Mouse (Mus musculus): ENCODE data around the gene Atf2. TPM values are rescaled to one million over a fixed set of nuclear protein-coding genes. Genes with fewer than 3 reads are reported as not detected.

The Atf2 gene
- polyA plus RNA-seq, 1 experiment: 45.8 TPM

DNA sequence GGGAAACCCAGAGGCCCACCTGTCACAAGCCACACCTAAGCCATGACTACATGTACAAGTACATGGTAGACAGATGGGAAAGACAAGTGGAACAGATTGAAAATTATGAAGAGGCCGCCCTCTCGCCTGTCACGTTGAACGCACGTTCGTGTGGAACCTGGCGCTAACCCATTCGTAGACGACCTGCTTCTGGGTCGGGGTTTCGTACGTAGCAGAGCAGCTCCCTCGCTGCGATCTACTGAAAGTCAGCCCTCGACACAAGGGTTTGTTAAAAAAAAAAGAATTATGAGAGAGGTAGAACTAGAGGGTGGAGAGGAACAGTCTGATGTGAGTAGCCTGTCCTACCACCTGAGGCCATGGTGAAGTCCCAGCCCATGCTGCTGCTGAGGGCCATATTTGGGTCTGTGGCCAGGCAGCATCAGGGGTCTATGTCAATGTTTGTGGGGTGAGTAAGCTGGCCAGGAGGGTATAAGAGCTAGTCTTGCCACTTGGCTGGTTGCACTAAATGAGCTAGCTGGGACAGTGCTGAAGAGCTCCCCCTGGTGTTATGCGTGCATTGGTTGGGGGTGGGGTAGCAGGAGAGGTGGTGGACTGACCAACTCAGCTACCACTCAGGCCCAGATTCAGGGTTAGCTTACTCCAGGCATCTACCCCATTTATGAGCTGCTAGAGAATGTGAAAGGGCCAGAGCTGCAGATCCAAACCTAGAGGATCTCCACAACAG, 24.5 kb downstream of the Atf2 start:
- H3K4me3 ChIP-seq (replicated peaks; ENCODE audit: insufficient read depth, low read depth, low read length): no peak overlapping the region
- DNase-seq: peak; percentile 52 to 56
- H3K27me3 ChIP-seq (ENCODE audit: control insufficient read depth, insufficient read depth, low read length): no peaks in the 10 kb centered on the region
- H3K27ac ChIP-seq (ENCODE audit: insufficient read depth, low read length): no peak overlapping the region
- WGBS: 78% methylated on average over 16 of the region's 16 CpGs
- no peaks in the 10 kb centered on the region for H3K4me1 ChIP-seq (ENCODE audit: control insufficient read depth, insufficient read depth, low read length)
- peak; percentile 18; the same call in 1 of the 2 replicates for TF ChIP-seq CTCF (IDR thresholded peaks at IDR 0.05; ENCODE audit: borderline replicate concordance, insufficient read depth, low read depth, low read length)
- TF ChIP-seq POLR2A (IDR thresholded peaks at IDR 0.05; ENCODE audit: borderline replicate concordance, insufficient read depth, low read length): no peak

DNA sequence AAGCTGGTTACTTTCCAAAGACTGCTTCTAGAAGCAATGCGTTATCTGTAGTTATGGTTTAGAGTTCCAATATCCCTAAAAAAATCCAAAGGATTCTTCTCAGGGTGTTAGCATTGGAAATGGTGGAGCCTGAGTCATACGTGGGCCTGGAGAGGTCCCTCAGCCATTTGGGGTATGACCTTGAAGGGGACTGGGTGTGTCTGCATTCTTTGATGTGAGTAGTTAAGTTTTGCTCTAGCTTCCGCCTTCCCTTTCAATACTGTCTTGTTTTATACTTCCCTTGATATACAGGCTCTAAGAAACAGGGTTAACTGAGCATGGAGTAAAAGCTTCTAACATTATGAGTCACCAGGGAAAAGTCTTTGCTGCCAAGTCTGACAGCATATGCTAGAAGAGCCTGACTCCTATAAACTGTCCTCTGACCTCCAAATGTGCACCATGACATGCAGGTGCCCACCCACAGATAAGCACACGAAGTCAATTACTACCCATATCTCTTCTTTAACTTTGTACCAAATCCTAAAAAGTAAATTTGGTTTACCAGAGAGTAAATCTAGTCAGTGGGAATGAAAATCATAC, 32.3 kb downstream of the Atf2 start:
- peak in 1 of 2 experiments; percentile 42 for DNase-seq

DNA sequence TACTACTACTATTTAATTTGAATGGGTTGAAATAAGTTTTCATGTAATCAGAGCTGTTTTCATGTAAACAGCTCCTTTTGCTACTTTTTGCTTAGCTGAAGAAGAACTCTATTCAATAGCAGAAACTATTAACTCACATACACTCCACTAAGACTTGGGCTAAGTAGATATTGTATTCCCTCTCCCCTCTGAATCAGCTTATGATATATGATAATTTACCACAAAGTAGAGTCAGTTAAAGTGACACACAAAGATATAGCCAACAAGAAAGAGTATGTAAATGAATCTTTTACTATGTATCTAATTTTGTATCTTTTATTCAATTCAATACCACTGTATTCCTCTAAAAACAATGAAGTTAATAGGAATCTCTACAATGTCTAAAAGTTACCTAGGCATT, 35.1 kb downstream of the Atf2 start:
- peaks cover 4% of the 10 kb centered on the region; the same call in 1 of the 2 replicates for H3K4me1 ChIP-seq (ENCODE audit: control insufficient read depth, insufficient read depth, low read length)

More for the DNA sequence above, 32.3 kb downstream of the Atf2 start:
- WGBS: 65% methylated on average over 4 of the region's 4 CpGs
- peaks cover 4% of the 10 kb centered on the region; the same call in 1 of the 2 replicates for H3K4me1 ChIP-seq (ENCODE audit: control insufficient read depth, insufficient read depth, low read length)
- H3K27me3 ChIP-seq (ENCODE audit: control insufficient read depth, insufficient read depth, low read length): no peaks in the 10 kb centered on the region
- no peak overlapping the region for H3K4me3 ChIP-seq (replicated peaks; ENCODE audit: insufficient read depth, low read depth, low read length)
- no peak for TF ChIP-seq POLR2A (IDR thresholded peaks at IDR 0.05; ENCODE audit: borderline replicate concordance, insufficient read depth, low read length)
- no peak for TF ChIP-seq CTCF (IDR thresholded peaks at IDR 0.05; ENCODE audit: borderline replicate concordance, insufficient read depth, low read depth, low read length)
- H3K27ac ChIP-seq (ENCODE audit: insufficient read depth, low read length): peak overlapping the region; percentile 53; the same call in 1 of the 2 replicates

GRCm38 (mm10) chr2:73856246-73856645, 36.2 kb downstream of the Atf2 start:
- WGBS: 84% methylated on average over 1 of the region's 1 CpGs
- Histone ChIP-seq H3K27me3 (ENCODE audit: control insufficient read depth, insufficient read depth, low read length) (no peaks in the 10 kb centered on the region), H3K4me1 (ENCODE audit: control insufficient read depth, insufficient read depth, low read length) (peaks cover 4% of the 10 kb centered on the region; the same call in 1 of the 2 replicates), H3K27ac (ENCODE audit: insufficient read depth, low read length) (no peak overlapping the region), H3K4me3 (replicated peaks; ENCODE audit: insufficient read depth, low read depth, low read length) (no peak overlapping the region)
- no peak for DNase-seq
- TF ChIP-seq POLR2A (IDR thresholded peaks at IDR 0.05; ENCODE audit: borderline replicate concordance, insufficient read depth, low read length): no peak
- TF ChIP-seq CTCF (IDR thresholded peaks at IDR 0.05; ENCODE audit: borderline replicate concordance, insufficient read depth, low read depth, low read length): no peak

More for the DNA sequence above, 35.1 kb downstream of the Atf2 start:
- TF ChIP-seq POLR2A (IDR thresholded peaks at IDR 0.05; ENCODE audit: borderline replicate concordance, insufficient read depth, low read length): no peak
- TF ChIP-seq CTCF (IDR thresholded peaks at IDR 0.05; ENCODE audit: borderline replicate concordance, insufficient read depth, low read depth, low read length): no peak
- H3K27ac ChIP-seq (ENCODE audit: insufficient read depth, low read length): no peak overlapping the region
- no peak overlapping the region for H3K4me3 ChIP-seq (replicated peaks; ENCODE audit: insufficient read depth, low read depth, low read length)
- no peaks in the 10 kb centered on the region for H3K27me3 ChIP-seq (ENCODE audit: control insufficient read depth, insufficient read depth, low read length)
- DNase-seq: no peak

GRCm38 (mm10) chr2:73834406-73835015, 57.9 kb downstream of the Atf2 start:
- Histone ChIP-seq H3K27ac (ENCODE audit: insufficient read depth, low read length) (no peak overlapping the region), H3K4me1 (ENCODE audit: control insufficient read depth, insufficient read depth, low read length) (peaks cover 3% of the 10 kb centered on the region; the same call in 1 of the 2 replicates), H3K4me3 (replicated peaks; ENCODE audit: insufficient read depth, low read depth, low read length) (no peak overlapping the region), H3K27me3 (ENCODE audit: control insufficient read depth, insufficient read depth, low read length) (no peaks in the 10 kb centered on the region)
- no peak for TF ChIP-seq CTCF (IDR thresholded peaks at IDR 0.05; ENCODE audit: borderline replicate concordance, insufficient read depth, low read depth, low read length)
- no peak for TF ChIP-seq POLR2A (IDR thresholded peaks at IDR 0.05; ENCODE audit: borderline replicate concordance, insufficient read depth, low read length)
- DNase-seq: no peak
- 64% methylated on average over 2 of the region's 2 CpGs for WGBS

- WGBS: 53% methylated on average over 1 of the region's 1 CpGs
- peaks cover 3% of the 10 kb centered on the region; the same call in 1 of the 2 replicates for H3K4me1 ChIP-seq (ENCODE audit: control insufficient read depth, insufficient read depth, low read length)
- H3K27me3 ChIP-seq (ENCODE audit: control insufficient read depth, insufficient read depth, low read length): no peaks in the 10 kb centered on the region
- no peak overlapping the region for H3K4me3 ChIP-seq (replicated peaks; ENCODE audit: insufficient read depth, low read depth, low read length)
- no peak overlapping the region for H3K27ac ChIP-seq (ENCODE audit: insufficient read depth, low read length)
- no peak for DNase-seq
- TF ChIP-seq POLR2A (IDR thresholded peaks at IDR 0.05; ENCODE audit: borderline replicate concordance, insufficient read depth, low read length) (no peak), CTCF (IDR thresholded peaks at IDR 0.05; ENCODE audit: borderline replicate concordance, insufficient read depth, low read depth, low read length) (no peak)
These were observed 59.2 kb downstream of the Atf2 start for GRCm38 (mm10) chr2:73833284-73833683.

DNA sequence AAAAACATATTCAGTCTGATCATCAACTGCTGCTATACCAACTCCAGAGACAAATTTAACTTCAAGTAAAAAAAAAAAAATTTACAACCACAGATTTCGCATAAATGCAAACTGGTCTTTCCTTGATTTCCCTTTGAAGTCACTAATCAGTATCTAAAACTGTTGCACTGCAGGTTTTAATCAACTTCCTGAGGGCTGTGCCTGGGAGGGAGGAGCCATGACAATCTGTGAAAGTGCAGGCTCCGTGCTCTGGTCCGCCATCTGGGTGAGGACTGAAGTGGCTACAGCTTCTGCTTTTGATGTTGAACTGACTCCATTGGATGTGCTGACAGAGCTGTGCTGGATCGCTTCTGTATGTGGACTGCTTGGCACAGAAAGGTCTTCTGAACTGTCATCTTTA, 73.7 kb downstream of the Atf2 start:
- WGBS: 79% methylated on average over 4 of the region's 4 CpGs
- no peak for TF ChIP-seq POLR2A (IDR thresholded peaks at IDR 0.05; ENCODE audit: borderline replicate concordance, insufficient read depth, low read length)
- TF ChIP-seq CTCF (IDR thresholded peaks at IDR 0.05; ENCODE audit: borderline replicate concordance, insufficient read depth, low read depth, low read length): no peak
- H3K27ac ChIP-seq (ENCODE audit: insufficient read depth, low read length): no peak overlapping the region
- no peak for DNase-seq
- H3K4me3 ChIP-seq (replicated peaks; ENCODE audit: insufficient read depth, low read depth, low read length): no peak overlapping the region
- no peaks in the 10 kb centered on the region; the same call in 1 of the 2 replicates for H3K27me3 ChIP-seq (ENCODE audit: control insufficient read depth, insufficient read depth, low read length)
- H3K4me1 ChIP-seq (ENCODE audit: control insufficient read depth, insufficient read depth, low read length): no peaks in the 10 kb centered on the region
